Mouse (Mus musculus) activated CD4-positive, CD25-positive, alpha-beta regulatory T cell, adult 9 weeks (primary cell): Measurements from ENCODE around the gene Renbp. TPM values are rescaled to one million over a fixed set of nuclear protein-coding genes. Genes with fewer than 3 reads are reported as not detected.

Experiments
- polyA plus RNA-seq: library from polyadenylated mRNA; unstranded; fragments of 100-300 nt; shearing (Covaris generic); gene quantifications from one replicate; pipeline ENCODE4 v1.2.1, GENCODE M21; 2017

The Renbp gene
- 7.8 TPM for polyA plus RNA-seq

GRCm38 (mm10) chrX:73930402-73931062, at the start of gene Renbp:
Gene Renbp, minus strand, starts transcription at chrX:73930850.

GRCm38 (mm10) chrX:73966248-73967176, 35.9 kb upstream of the Renbp start, which contains the start of gene Hcfc1:
Gene Hcfc1, minus strand, starts transcription at chrX:73966357.

GRCm38 (mm10) chrX:73921823-73922549, 8.7 kb downstream of the Renbp start, which contains the start of the genes Arhgap4 and Naa10:
Gene Arhgap4, minus strand, starts transcription at chrX:73921870.
Gene Naa10, minus strand, starts transcription at chrX:73921944.

GRCm38 (mm10) chrX:73895719-73896118, 34.9 kb downstream of the Renbp start, which contains the start of gene L1cam:
Gene L1cam, minus strand, starts transcription at chrX:73896105.

GRCm38 (mm10) chrX:73891551-73892152, 39.0 kb downstream of the Renbp start, which contains the start of gene Avpr2:
Gene Avpr2, plus strand, starts transcription at chrX:73892102.

Other genes with a start within 250 kb of the Renbp start
- gene Bcap31, start 214.7 kb downstream of the Renbp start, polyA plus RNA-seq: 351 TPM
- gene Abcd1, start 214.3 kb downstream of the Renbp start, polyA plus RNA-seq: 48.7 TPM
- gene Plxnb3, start 173.8 kb downstream of the Renbp start, polyA plus RNA-seq: 0.05 TPM
- 1.5 TPM for gene Srpk3, start 156.4 kb downstream of the Renbp start, polyA plus RNA-seq
- gene Idh3g, start 144.0 kb downstream of the Renbp start, polyA plus RNA-seq: 231 TPM
- gene Ssr4, start 143.8 kb downstream of the Renbp start, polyA plus RNA-seq: 233 TPM
- 0.39 TPM for gene Pdzd4, start 105.9 kb downstream of the Renbp start, polyA plus RNA-seq
- gene Avpr2, start 38.7 kb downstream of the Renbp start, polyA plus RNA-seq: 6.1 TPM
- gene L1cam, start 34.7 kb downstream of the Renbp start, polyA plus RNA-seq: 7.8 TPM
- gene Arhgap4, start 9.0 kb downstream of the Renbp start, polyA plus RNA-seq: 349 TPM
- 231 TPM for gene Naa10, start 8.9 kb downstream of the Renbp start, polyA plus RNA-seq
- 65.7 TPM for gene Hcfc1, start 35.5 kb upstream of the Renbp start, polyA plus RNA-seq
- 28.9 TPM for gene Irak1, start 93.1 kb upstream of the Renbp start, polyA plus RNA-seq
- not detected for gene Opn1mw, start 196.6 kb upstream of the Renbp start, polyA plus RNA-seq
- gene Mecp2, start 204.5 kb upstream of the Renbp start, polyA plus RNA-seq: 39.4 TPM
- not detected for gene Tex28, start 237.0 kb upstream of the Renbp start, polyA plus RNA-seq
- 1.7 TPM for gene Tktl1, start 246.4 kb upstream of the Renbp start, polyA plus RNA-seq